Mouse (Mus musculus) cortical plate, adult 2 months (tissue): ENCODE measurements around the gene Plac9a. TPM values are rescaled to one million over a fixed set of nuclear protein-coding genes. Genes with fewer than 3 reads are reported as not detected.

Source experiments
- H3K27ac ChIP-seq: fragments of 200-500 bp; 2 replicates; pipeline ENCODE4 v1.5.1; 2012; ENCODE audit warnings: low read length, control low read depth, inconsistent platforms; ENCODE audit not compliant: insufficient read depth
- H3K4me1 ChIP-seq: fragments of 200-500 bp; 2 replicates; pipeline ENCODE4 v1.6.1; 2011; ENCODE audit warnings: low read length; ENCODE audit not compliant: control insufficient read depth, insufficient read depth
- H3K4me3 ChIP-seq: fragments of 200-500 bp; 2 replicates; pipeline ENCODE4 v1.5.1; 2011; ENCODE audit warnings: mild to moderate bottlenecking, low read length, control low read depth; ENCODE audit not compliant: insufficient read depth
- CTCF ChIP-seq: fragments of 200-500 bp; IDR thresholded peaks from 2 replicates; pipeline ENCODE4 v1.5.1; 2011; ENCODE audit warnings: mild to moderate bottlenecking, control low read depth, low read length; ENCODE audit not compliant: insufficient read depth; ENCODE audit errors: extremely low read depth
- POLR2A ChIP-seq: fragments of 200-500 bp; IDR thresholded peaks from 2 replicates; pipeline ENCODE4 v1.6.1; 2011; ENCODE audit warnings: mild to moderate bottlenecking, low read length, control low read depth; ENCODE audit not compliant: insufficient read depth; ENCODE audit errors: extremely low read depth
- polyA plus RNA-seq: library from polyadenylated mRNA; depleted of rRNA; stranded (reverse); fragments of >200 nt; gene quantifications from 2 replicates; pipeline ENCODE4 v1.2.3, GENCODE M21; 2012

Gene Plac9a
- polyA plus RNA-seq, 1 experiment, result 0.52 TPM

DNA sequence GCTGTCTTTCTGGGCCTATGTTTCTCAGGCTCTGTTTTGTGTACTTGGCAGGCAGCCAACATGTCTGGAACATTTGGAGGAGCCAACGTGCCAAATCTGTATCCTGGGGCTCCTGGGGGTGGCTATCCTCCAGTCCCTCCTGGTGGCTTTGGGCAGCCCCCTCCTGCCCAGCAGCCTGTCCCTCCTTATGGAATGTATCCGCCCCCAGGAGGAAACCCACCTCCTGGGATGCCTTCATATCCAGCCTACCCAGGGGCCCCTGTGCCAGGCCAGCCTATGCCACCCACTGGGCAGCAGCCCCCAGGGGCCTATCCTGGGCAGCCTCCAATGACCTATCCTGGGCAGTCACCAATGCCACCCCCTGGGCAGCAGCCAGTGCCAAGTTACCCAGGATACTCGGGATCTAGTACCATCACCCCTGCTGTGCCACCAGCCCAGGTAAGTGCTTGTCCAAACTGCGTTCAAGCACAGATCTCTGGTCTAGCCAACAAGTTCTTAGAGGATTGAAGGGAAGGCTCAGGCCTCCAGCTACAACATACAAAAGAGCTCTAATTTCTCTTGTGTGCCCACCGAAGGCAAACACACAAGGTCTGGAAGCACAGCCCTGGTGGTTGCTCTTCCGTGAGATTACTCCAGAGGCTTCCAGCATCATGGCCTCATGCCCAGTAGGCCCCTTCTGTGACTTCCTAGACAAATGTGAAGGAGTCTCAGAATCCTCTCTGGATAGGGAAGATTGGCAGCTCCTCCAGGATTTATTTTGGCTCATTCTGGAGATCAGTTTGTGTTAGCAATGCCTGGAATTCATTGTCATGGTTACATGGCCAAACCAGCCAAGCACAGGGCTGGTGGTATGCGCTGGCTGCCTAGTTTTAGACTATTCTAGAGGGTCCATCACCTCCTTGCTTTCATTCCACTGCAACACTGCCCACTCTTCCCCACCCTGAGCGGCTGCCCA is 30.2 kb downstream of the Plac9a start:
- TF ChIP-seq CTCF (no peak), POLR2A (no peak)
- H3K27ac ChIP-seq, result no peak overlapping the region
- H3K4me1 ChIP-seq, result peaks cover 8% of the 10 kb centered on the region
- H3K4me3 ChIP-seq, result no peak overlapping the region

- TF ChIP-seq POLR2A, result no peak
- no peak for TF ChIP-seq CTCF
- H3K4me3 ChIP-seq, result no peak overlapping the region
- H3K4me1 ChIP-seq, result peaks cover 8% of the 10 kb centered on the region
- no peak overlapping the region for H3K27ac ChIP-seq
Observed at GRCm38 (mm10) chr14:25869135-25869878, 33.6 kb downstream of the Plac9a start.

GRCm38 (mm10) chr14:25868706-25869105 is 34.2 kb downstream of the Plac9a start:
- TF ChIP-seq POLR2A, result no peak
- no peak for TF ChIP-seq CTCF
- H3K4me1 ChIP-seq, result peaks cover 8% of the 10 kb centered on the region
- H3K4me3 ChIP-seq, result no peak overlapping the region
- no peak overlapping the region for H3K27ac ChIP-seq

DNA sequence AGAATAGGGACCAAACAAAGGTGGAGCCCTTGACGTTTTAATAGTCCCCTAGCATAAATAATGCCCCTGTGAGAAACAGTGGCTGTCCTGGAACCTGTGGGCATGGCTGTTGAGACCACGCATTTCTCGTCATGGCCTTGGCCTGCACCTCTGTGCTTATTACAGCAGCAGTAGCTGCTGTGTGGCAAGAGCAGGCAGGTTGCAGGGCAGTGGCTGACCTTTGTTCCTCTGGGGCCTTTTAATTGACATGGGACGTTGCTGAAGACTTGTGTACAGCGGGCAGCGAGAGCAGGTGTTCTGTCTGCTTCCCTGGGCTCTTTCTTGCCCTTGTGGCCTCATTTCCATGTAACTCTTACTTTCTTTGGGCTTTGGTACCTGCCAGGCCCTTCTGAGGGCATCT is 35.1 kb downstream of the Plac9a start:
- TF ChIP-seq CTCF, result no peak
- no peak overlapping the region for H3K4me3 ChIP-seq
- peaks cover 4% of the 10 kb centered on the region for H3K4me1 ChIP-seq
- no peak overlapping the region for H3K27ac ChIP-seq

DNA sequence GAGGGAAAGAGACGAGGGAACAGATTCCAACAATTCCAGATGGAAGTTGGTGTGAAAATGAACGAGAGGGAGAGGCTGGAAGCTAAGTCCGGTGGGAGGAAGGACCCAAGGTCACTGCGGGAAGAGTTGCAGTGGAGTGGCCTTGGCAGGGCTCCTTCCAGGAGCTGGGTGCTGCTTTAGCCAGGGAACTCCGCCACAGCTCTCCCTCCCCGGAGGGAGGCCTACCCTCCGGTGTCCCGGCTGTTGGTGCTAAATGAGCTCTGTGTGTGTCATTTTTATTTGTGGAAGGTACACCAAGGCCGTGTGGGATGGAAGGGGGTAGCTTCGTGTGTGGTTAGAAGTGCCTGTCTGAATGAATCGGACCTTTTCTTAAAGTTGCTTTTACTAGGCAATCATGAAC is 36.1 kb downstream of the Plac9a start:
- Histone ChIP-seq H3K27ac (no peak overlapping the region), H3K4me1 (no peaks in the 10 kb centered on the region; the same call in 1 of the 2 replicates), H3K4me3 (no peak overlapping the region)
- TF ChIP-seq CTCF (no peak), POLR2A (no peak)

DNA sequence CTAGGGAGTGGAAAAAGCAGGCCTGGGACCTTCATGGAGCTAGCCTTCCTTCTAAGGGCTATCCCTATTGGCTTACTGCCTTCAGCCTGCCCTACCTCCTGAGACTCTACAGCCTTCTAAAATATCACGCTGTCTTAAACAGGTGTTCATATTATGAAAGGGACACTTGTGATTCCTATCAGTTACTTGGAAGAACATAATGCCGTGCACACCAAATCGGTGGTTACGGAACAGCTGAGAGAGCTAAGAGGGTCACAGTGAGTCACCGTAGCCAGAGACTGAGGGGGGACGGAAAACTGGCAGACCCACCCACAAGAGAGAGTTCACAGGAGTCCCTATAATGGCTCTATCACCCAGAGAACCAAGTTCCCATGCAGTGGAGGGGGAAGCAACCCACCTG is 36.5 kb downstream of the Plac9a start:
- H3K4me1 ChIP-seq, result no peaks in the 10 kb centered on the region; the same call in 1 of the 2 replicates
- no peak overlapping the region for H3K4me3 ChIP-seq
- H3K27ac ChIP-seq, result no peak overlapping the region
- TF ChIP-seq CTCF (no peak), POLR2A (no peak)

DNA sequence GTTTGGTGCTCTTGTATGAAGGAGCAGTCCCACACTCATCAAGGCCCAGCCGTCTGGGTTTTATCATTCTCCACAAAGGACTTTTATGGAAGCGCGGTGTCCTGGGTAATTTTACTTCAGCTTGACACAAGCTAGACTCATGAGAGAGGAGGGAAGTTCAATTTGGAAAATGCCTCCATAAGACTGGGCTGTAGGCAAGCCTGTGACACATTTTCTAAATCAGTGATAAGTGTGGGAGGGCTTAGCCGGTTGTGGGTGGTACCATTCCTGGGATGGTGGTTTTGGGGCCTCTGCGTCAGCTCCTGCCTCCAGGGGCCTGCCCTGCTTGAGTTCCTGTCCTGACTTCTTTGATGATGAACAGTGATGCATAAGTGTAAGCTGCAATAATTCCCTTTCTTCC is 37.6 kb downstream of the Plac9a start:
- no peak overlapping the region for H3K4me3 ChIP-seq
- TF ChIP-seq POLR2A (no peak), CTCF (no peak)
- H3K4me1 ChIP-seq, result no peaks in the 10 kb centered on the region
- no peak overlapping the region for H3K27ac ChIP-seq

- TF ChIP-seq CTCF (no peak), POLR2A (no peak)
- Histone ChIP-seq H3K4me3 (no peak overlapping the region), H3K4me1 (no peaks in the 10 kb centered on the region), H3K27ac (no peak overlapping the region)
Observed at GRCm38 (mm10) chr14:25863721-25864120, 39.2 kb downstream of the Plac9a start.

GRCm38 (mm10) chr14:25861771-25862530 is 40.9 kb downstream of the Plac9a start:
- no peak for TF ChIP-seq POLR2A
- no peak for TF ChIP-seq CTCF
- Histone ChIP-seq H3K4me3 (no peak overlapping the region), H3K27ac (no peak overlapping the region), H3K4me1 (no peaks in the 10 kb centered on the region)

DNA sequence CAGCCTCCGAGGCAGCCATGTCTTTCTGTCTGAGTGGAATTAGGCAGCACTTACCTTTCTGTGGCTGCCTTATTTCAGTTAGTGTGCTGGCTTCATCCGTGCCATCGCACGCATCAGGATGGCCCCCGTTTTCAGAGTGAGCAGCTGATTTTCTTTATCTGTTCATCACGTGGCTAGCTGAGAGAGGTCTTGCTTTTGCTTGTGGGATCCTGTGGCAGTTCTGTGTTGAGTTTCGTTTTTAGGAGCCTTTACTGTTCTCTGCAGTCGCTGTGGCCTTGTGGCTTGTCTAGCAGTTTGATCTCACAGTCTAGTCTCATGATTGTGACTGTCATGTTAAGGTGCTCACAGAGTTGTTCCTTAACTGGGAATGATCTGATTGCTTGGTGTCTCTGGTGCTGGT is 45.0 kb downstream of the Plac9a start:
- Histone ChIP-seq H3K4me1 (peaks cover 3% of the 10 kb centered on the region; the same call in 1 of the 2 replicates), H3K4me3 (no peak overlapping the region), H3K27ac (no peak overlapping the region)
- no peak for TF ChIP-seq CTCF
- no peak for TF ChIP-seq POLR2A
